Mouse (Mus musculus): Measurements from ENCODE around the gene Csrp2.

Gene Csrp2

DNA sequence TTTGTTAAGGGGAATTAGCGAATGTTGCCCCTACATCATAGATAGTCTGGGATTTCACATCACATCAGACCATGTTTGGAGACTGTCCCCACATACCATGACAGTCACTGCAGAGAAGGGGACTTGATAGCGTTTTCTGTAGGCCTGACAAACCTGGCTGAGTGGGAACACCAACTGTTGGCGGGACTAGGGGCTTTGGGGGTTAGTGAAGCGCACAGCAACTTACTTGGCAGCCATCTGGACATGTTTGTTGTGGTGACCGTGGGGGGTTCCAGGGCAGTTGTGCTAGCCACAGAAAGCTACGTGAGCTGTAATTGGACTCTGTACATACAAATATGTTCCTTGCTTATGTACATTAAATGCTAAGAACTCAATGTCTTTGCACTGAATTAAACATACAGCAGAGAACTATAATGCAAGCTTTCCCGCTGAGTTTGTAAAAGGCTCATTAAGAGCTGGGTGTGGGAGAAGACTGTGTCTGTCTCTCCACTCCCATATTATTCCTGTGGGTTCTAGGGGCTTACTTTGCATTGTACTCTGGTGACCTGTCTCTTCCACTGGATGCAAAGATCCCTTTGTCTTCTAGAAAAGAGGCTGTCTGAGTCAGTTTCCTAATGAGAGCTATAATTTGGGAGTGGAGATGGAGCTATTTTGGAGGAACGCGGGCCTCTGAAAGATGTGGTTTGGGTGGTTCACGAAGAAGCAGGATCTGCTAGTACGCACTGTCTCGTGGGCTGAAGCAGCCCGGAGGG, 11.7 kb downstream of the Csrp2 start:
- DNase-seq (ENCODE audit: low spot score in 2 of 2), result no peak

DNA sequence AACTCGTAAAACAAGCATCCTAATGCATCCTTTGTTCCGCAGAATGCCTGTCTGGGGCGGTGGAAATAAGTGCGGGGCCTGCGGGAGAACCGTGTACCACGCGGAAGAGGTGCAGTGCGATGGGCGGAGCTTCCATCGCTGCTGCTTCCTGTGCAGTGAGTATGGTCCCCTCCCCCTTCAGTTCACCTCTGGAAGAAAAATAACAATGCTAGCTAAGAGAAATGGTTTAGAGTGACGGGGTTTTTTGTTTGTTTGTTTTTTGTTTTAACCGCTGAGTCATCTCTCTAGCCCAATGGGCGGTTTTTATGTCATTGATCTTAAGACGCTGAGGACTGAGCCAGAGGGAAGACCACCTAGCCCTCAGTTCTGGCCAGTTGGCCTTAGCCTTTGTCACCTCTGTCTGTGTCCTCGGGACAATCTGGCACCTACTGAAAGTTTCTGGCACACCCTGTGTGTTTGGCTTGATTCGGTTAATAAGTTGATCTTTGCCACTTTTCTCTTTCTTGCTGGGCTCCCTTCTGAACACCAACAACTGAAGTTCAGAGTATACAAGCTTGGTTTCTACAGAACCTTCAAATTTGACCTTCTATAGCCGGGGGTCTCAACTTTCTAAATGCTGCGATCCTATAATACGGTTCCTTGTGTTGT, 12.4 kb downstream of the Csrp2 start:
- DNase-seq (ENCODE audit: low spot score in 2 of 2), result peak; percentile 26 to 66

- DNase-seq (ENCODE audit: low spot score in 2 of 2), result no peak
Measured at GRCm38 (mm10) chr10:110933584-110933983, 14.0 kb downstream of the Csrp2 start.

- DNase-seq (ENCODE audit: low spot score in 2 of 2), result no peak
Measured at GRCm38 (mm10) chr10:110935081-110935480, 15.5 kb downstream of the Csrp2 start.

- no peak for DNase-seq (ENCODE audit: low spot score in 2 of 2)
Measured at GRCm38 (mm10) chr10:110935669-110936068, 16.1 kb downstream of the Csrp2 start.

DNA sequence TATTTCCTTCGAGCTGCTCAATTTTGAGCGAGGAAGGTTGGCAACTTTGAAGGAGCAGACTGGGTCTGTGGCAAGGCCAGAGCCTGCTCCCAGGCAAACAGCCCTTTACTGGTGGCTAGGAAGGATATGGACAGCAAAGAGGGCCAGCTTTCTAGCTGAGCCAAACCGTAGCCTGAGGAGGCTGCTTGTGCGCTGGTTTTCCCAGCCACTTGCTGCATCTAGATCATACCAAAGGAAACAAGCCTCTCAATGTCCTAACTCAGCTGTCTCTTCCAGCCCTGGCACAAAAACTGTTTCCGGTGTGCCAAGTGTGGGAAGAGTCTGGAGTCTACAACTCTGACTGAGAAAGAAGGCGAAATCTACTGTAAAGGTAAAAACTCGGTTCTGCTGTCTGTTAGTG, 18.8 kb downstream of the Csrp2 start:
- no peak for DNase-seq (ENCODE audit: low spot score in 2 of 2)

- no peak for DNase-seq (ENCODE audit: low spot score in 2 of 2)
Measured at GRCm38 (mm10) chr10:110938841-110939549, 19.4 kb downstream of the Csrp2 start.

DNA sequence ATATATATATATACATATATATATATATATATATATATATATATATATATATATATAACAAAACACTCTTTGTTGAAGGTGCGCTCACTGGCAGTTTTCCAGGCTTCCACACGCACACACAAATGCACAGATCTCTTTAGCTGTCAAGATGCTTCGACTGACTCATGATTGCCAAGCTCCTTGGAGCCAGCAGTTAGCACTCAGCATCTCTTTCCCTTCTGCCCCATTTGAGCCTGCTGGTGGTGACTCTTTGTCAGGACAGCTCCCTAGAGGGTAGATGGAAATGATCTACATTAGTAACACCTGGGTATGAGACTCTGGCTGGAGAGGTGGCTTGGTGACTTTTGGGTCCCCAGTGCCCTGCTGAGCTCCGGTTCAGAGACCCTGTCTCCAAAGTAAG, 20.1 kb downstream of the Csrp2 start:
- peak in 1 of 2 experiments; percentile 41 for DNase-seq (ENCODE audit: low spot score in 2 of 2)

GRCm38 (mm10) chr10:110940740-110941398, 21.3 kb downstream of the Csrp2 start:
- peak in 1 of 2 experiments; percentile 50 for DNase-seq (ENCODE audit: low spot score in 2 of 2)

- DNase-seq (ENCODE audit: low spot score in 2 of 2), result peak in 1 of 2 experiments; percentile 40
Measured at GRCm38 (mm10) chr10:110941968-110942367, 22.4 kb downstream of the Csrp2 start.

GRCm38 (mm10) chr10:110942806-110943205, 23.2 kb downstream of the Csrp2 start:
- DNase-seq (ENCODE audit: low spot score in 2 of 2), result peak in 1 of 2 experiments; percentile 38

DNA sequence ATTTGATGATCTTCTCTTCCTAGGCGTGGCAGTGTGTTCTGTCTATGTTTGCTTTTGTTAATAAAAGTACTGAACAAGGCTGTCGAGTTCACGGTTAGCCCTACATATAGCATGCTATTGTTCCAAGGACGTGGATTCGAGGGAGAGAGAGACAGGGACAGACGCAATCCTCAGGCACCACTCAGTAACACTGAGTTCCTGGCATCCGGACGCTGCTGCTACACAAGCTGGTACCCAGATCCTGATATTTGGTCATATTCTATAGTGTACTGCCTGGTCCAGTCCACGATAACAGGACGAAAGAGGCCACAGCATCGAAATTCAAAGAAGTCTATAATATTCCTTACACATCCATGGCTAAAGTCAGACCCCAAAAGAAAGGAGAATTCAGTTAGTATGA, 24.6 kb downstream of the Csrp2 start:
- peak in 1 of 2 experiments; percentile 37 for DNase-seq (ENCODE audit: low spot score in 2 of 2)

- DNase-seq (ENCODE audit: low spot score in 2 of 2), result peak in 1 of 2 experiments; percentile 58
Measured at GRCm38 (mm10) chr10:110945966-110946365, 26.4 kb downstream of the Csrp2 start.

- DNase-seq (ENCODE audit: low spot score in 2 of 2), result peak in 1 of 2 experiments; percentile 34
Measured at GRCm38 (mm10) chr10:110947574-110947973, 28.0 kb downstream of the Csrp2 start.

- DNase-seq (ENCODE audit: low spot score in 2 of 2), result no peak
Measured at GRCm38 (mm10) chr10:110951112-110951511, 31.5 kb downstream of the Csrp2 start.

GRCm38 (mm10) chr10:110951748-110952147, 32.2 kb downstream of the Csrp2 start:
- DNase-seq (ENCODE audit: low spot score in 2 of 2), result no peak

DNA sequence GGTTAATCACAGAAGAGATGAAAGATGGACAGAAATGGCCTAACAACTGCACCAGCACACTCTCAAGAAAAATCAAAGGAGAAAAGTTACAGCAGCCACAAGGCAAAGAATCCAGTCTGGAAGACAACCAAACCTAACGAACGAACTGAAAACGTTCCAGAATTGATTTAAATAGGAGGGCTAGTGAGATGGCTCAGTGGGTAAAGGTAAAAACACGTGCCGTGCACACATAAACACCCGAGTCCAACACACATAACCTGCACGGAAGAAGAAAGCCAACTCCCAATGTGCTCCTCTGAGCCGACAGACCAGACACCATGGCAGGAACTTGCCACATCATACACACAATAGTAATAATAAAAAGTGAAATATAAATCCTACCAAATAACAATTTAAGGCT, 32.7 kb downstream of the Csrp2 start:
- DNase-seq (ENCODE audit: low spot score in 2 of 2), result no peak

DNA sequence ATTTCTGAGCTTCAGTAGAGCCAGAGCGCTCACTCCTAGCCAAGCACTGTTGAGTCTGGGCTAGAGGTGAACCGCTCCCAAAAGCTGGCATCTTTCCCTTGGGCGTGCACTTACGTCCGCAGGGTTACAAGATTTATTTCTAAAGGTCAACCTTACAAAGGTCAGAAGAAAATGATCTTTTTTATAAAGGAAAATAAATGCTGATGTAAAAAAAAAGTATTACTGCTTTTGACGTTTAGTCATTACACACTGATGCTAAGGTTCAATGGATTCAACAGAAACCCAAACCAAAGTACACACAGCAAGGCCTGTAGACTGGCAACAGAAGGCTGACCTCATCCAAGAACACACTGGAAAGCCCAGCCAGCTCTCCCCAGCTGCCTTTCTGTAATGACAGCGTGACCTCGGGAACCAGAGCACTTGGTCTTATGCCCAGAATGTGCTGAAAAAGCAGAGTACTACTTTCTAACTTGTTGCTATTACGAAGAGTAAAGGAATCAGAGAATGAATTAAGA, 33.4 kb downstream of the Csrp2 start:
- no peak for DNase-seq (ENCODE audit: low spot score in 2 of 2)

DNA sequence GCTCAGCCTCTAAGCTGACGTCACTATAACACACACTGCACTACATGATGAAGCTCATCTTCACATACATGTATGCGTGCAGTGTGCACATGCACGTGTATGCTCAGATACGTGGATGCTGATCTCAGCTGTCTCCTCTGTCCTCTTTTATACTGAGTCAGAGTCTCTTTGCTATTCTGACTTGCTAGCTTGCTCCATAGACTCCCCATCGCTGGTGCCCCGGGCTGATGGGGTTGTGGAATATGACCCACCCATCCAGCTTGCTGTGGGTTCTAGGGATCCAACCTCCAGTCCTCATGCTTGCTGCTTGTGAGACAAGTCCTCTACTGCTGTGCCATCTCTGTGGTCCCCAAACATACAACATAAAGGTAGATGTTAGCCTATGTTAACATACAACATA, 39.3 kb downstream of the Csrp2 start:
- DNase-seq (ENCODE audit: low spot score in 2 of 2), result no peak

GRCm38 (mm10) chr10:110959781-110960180, 40.2 kb downstream of the Csrp2 start:
- no peak for DNase-seq (ENCODE audit: low spot score in 2 of 2)

GRCm38 (mm10) chr10:110960841-110961240, 41.3 kb downstream of the Csrp2 start:
- no peak for DNase-seq (ENCODE audit: low spot score in 2 of 2)

- DNase-seq (ENCODE audit: low spot score in 2 of 2), result no peak
Measured at GRCm38 (mm10) chr10:110962172-110962571, 42.6 kb downstream of the Csrp2 start.
